Mouse (Mus musculus): ENCODE measurements around the gene Ankrd39. TPM values are rescaled to one million over a fixed set of nuclear protein-coding genes. Genes with fewer than 3 reads are reported as not detected.

Ankrd39 gene
- total RNA-seq, 2 experiments from 2014 or later = 11.1 TPM

GRCm38 (mm10) chr1:36493299-36493698 is 53.9 kb downstream of the Ankrd39 start:
- no peak for DNase-seq (ENCODE audit: low spot score in 2 of 2)

GRCm38 (mm10) chr1:36492416-36493139 is 54.7 kb downstream of the Ankrd39 start:
- no peak for DNase-seq (ENCODE audit: low spot score in 2 of 2)

- no peak for DNase-seq (ENCODE audit: low spot score in 2 of 2)
These were observed 57.6 kb downstream of the Ankrd39 start for GRCm38 (mm10) chr1:36489661-36490060.

Small RNAs within 50 kb of the gene (microRNA-seq; reads per million reads assigned to microRNA genes)
- gene Gm47280 = 0 reads per million in 2 experiments

Other genes starting within 250 kb of the Ankrd39 start
- 10 to 100 TPM; 15.2 to 16.4 TPM for gene Arid5a, start 239.7 kb downstream of the Ankrd39 start, total RNA-seq (2021)
- gene Kansl3, start 178.3 kb downstream of the Ankrd39 start, total RNA-seq (2021) = 10 to 100 TPM; 71.2 to 76.0 TPM
- not detected for gene Fer1l5, start 175.2 kb downstream of the Ankrd39 start, total RNA-seq (2021)
- gene Lman2l, start 102.2 kb downstream of the Ankrd39 start, total RNA-seq (2021) = 10 to 100 TPM; 72.1 to 77.4 TPM
- gene Cnnm4, start 75.8 kb downstream of the Ankrd39 start, total RNA-seq (2021) = 10 to 100 TPM; 15.6 to 16.6 TPM
- gene Cnnm3, start 35.6 kb downstream of the Ankrd39 start, total RNA-seq (2021) = 10 to 100 TPM; 40.8 to 41.3 TPM
- 1 to 10 TPM; 5.1 to 6.8 TPM for gene Ankrd23, start 10.6 kb downstream of the Ankrd39 start, total RNA-seq (2021)
- not detected for gene Gm42417, start 8.0 kb downstream of the Ankrd39 start, total RNA-seq (2021)
- 10 to 100 TPM in 1 of 2 experiments, 1 to 10 TPM in 1; 9.7 to 10.6 TPM for gene Sema4c, start 10.9 kb upstream of the Ankrd39 start, total RNA-seq (2021)
- gene Fam178b, start 135.7 kb upstream of the Ankrd39 start, total RNA-seq (2021) = not detected
- gene Cox5b, start 144.0 kb upstream of the Ankrd39 start, total RNA-seq (2021) = 100 to 1,000 TPM; 678 to 718 TPM
- not detected for gene 4933424G06Rik, start 162.7 kb upstream of the Ankrd39 start, total RNA-seq (2021)
- gene Actr1b, start 167.0 kb upstream of the Ankrd39 start, total RNA-seq (2021) = 100 to 1,000 TPM; 258 to 284 TPM
- 1 to 10 TPM; 3.6 to 3.7 TPM for gene Zap70, start 214.4 kb upstream of the Ankrd39 start, total RNA-seq (2021)